Mouse (Mus musculus) gastrocnemius, postnatal 4 days (tissue): ENCODE measurements around the gene Ctsz. TPM values are rescaled to one million over a fixed set of nuclear protein-coding genes. Genes with fewer than 3 reads are reported as not detected.

Source experiments
- DNase-seq, 2 experiments: peaks; one replicate each; pipeline ENCODE4 v3.0.0; 2021 to 2022; ENCODE audit warnings: low spot score in 2 of 2, mixed read lengths in 2 of 2
- total RNA-seq, 2 experiments: library from RNA; stranded (reverse); gene quantifications; 2 replicates each; pipeline ENCODE4 v1.2.3; 2021

Gene Ctsz
- total RNA-seq, 2 experiments from 2014 or later: 80.8 to 95.9 TPM

GRCm38 (mm10) chr2:174397065-174397464 lies 41.8 kb downstream of the Ctsz start:
- no peak for DNase-seq

- DNase-seq: no peak
Measured at GRCm38 (mm10) chr2:174396643-174397042, 42.2 kb downstream of the Ctsz start.

- no peak for DNase-seq
Measured at GRCm38 (mm10) chr2:174393383-174393782, 45.5 kb downstream of the Ctsz start.

- DNase-seq: no peak
Measured at GRCm38 (mm10) chr2:174392554-174392953, 46.3 kb downstream of the Ctsz start.

- DNase-seq: no peak
Measured at GRCm38 (mm10) chr2:174391936-174392335, 46.9 kb downstream of the Ctsz start.

GRCm38 (mm10) chr2:174381021-174381420 lies 57.8 kb downstream of the Ctsz start:
- DNase-seq: no peak

Other genes starting within 250 kb of the Ctsz start
- 1,000 to 10,000 TPM; 3,196 to 3,475 TPM for gene Gnas, start 154.7 kb downstream of the Ctsz start, total RNA-seq
- gene Gm20721, start 92.3 kb downstream of the Ctsz start, total RNA-seq: 1 to 10 TPM; 4.8 to 6.4 TPM
- 10 to 100 TPM; 58.8 to 77.5 TPM for gene Nelfcd, start 23.2 kb downstream of the Ctsz start, total RNA-seq
- gene Tubb1, start 11.7 kb upstream of the Ctsz start, total RNA-seq: under 1 TPM; 0.26 to 0.52 TPM
- 100 to 1,000 TPM; 771 to 884 TPM for gene Atp5e, start 25.1 kb upstream of the Ctsz start, total RNA-seq
- 10 to 100 TPM; 58.9 to 62.8 TPM for gene Prelid3b, start 34.0 kb upstream of the Ctsz start, total RNA-seq
- gene Zfp831, start 204.5 kb upstream of the Ctsz start, total RNA-seq: under 1 TPM; 0.08 to 0.10 TPM